Mouse (Mus musculus): ENCODE results near the gene Lrrc36. TPM values are rescaled to one million over a fixed set of nuclear protein-coding genes. Genes with fewer than 3 reads are reported as not detected.

Lrrc36 gene
- polyA plus RNA-seq, 1 experiment, result not detected

- WGBS, result 31% methylated on average over 5 of the region's 5 CpGs
- TF ChIP-seq CTCF (IDR thresholded peaks at IDR 0.05; ENCODE audit: extremely low read depth, insufficient read length, insufficient replicate concordance, low read depth, low read length), result no peak
- no peak for TF ChIP-seq POLR2A (IDR thresholded peaks at IDR 0.05; ENCODE audit: low read depth, low read length)
- Histone ChIP-seq H3K4me1 (ENCODE audit: control insufficient read depth, insufficient read depth, insufficient read length, low read length) (peaks cover 8% of the 10 kb centered on the region; the same call in 1 of the 2 replicates), H3K4me3 (ENCODE audit: low read depth, low read length) (no peak overlapping the region), H3K27me3 (ENCODE audit: control insufficient read depth, insufficient read depth, low read length) (0 out of 2 replicates have a peak, but pooled peaks cover 3% of the 10 kb centered on the region), H3K36me3 (ENCODE audit: control insufficient read depth, insufficient read depth, low read length) (no peaks in the 10 kb centered on the region), H3K27ac (ENCODE audit: insufficient read depth, low read depth, low read length) (peak overlapping the region; percentile 64; the same call in 1 of the 2 replicates)
Observed at GRCm38 (mm10) chr8:105437078-105437748, 23.8 kb downstream of the Lrrc36 start.

GRCm38 (mm10) chr8:105438865-105439264, 25.5 kb downstream of the Lrrc36 start:
- 62% methylated on average over 5 of the region's 5 CpGs for WGBS

GRCm38 (mm10) chr8:105441433-105441832, 28.1 kb downstream of the Lrrc36 start:
- WGBS, result 13% methylated on average over 6 of the region's 6 CpGs
- H3K27me3 ChIP-seq (ENCODE audit: control insufficient read depth, insufficient read depth, low read length), result 0 out of 2 replicates have a peak, but pooled peaks cover 3% of the 10 kb centered on the region
- H3K36me3 ChIP-seq (ENCODE audit: control insufficient read depth, insufficient read depth, low read length), result no peaks in the 10 kb centered on the region
- TF ChIP-seq CTCF (IDR thresholded peaks at IDR 0.05; ENCODE audit: extremely low read depth, insufficient read length, insufficient replicate concordance, low read depth, low read length) (peak; percentile 56; the same call in 1 of the 2 replicates), POLR2A (IDR thresholded peaks at IDR 0.05; ENCODE audit: low read depth, low read length) (no peak)
- peaks cover 8% of the 10 kb centered on the region; the same call in 1 of the 2 replicates for H3K4me1 ChIP-seq (ENCODE audit: control insufficient read depth, insufficient read depth, insufficient read length, low read length)
- H3K27ac ChIP-seq (ENCODE audit: insufficient read depth, low read depth, low read length), result no peak overlapping the region
- no peak overlapping the region for H3K4me3 ChIP-seq (ENCODE audit: low read depth, low read length)

More at GRCm38 (mm10) chr8:105438865-105439264, 25.5 kb downstream of the Lrrc36 start:
- Histone ChIP-seq H3K27me3 (ENCODE audit: control insufficient read depth, insufficient read depth, low read length) (0 out of 2 replicates have a peak, but pooled peaks cover 3% of the 10 kb centered on the region), H3K4me3 (ENCODE audit: low read depth, low read length) (no peak overlapping the region), H3K27ac (ENCODE audit: insufficient read depth, low read depth, low read length) (no peak overlapping the region), H3K4me1 (ENCODE audit: control insufficient read depth, insufficient read depth, insufficient read length, low read length) (peaks cover 8% of the 10 kb centered on the region; the same call in 1 of the 2 replicates), H3K36me3 (ENCODE audit: control insufficient read depth, insufficient read depth, low read length) (no peaks in the 10 kb centered on the region)
- TF ChIP-seq POLR2A (IDR thresholded peaks at IDR 0.05; ENCODE audit: low read depth, low read length) (no peak), CTCF (IDR thresholded peaks at IDR 0.05; ENCODE audit: extremely low read depth, insufficient read length, insufficient replicate concordance, low read depth, low read length) (peak; percentile 30; the same call in 1 of the 2 replicates)

GRCm38 (mm10) chr8:105442661-105443060, 29.3 kb downstream of the Lrrc36 start:
- Histone ChIP-seq H3K27me3 (ENCODE audit: control insufficient read depth, insufficient read depth, low read length) (0 out of 2 replicates have a peak, but pooled peaks cover 3% of the 10 kb centered on the region), H3K36me3 (ENCODE audit: control insufficient read depth, insufficient read depth, low read length) (no peaks in the 10 kb centered on the region), H3K4me3 (ENCODE audit: low read depth, low read length) (no peak overlapping the region), H3K27ac (ENCODE audit: insufficient read depth, low read depth, low read length) (no peak overlapping the region), H3K4me1 (ENCODE audit: control insufficient read depth, insufficient read depth, insufficient read length, low read length) (peaks cover 2% of the 10 kb centered on the region; the same call in 1 of the 2 replicates)
- 90% methylated on average over 5 of the region's 5 CpGs for WGBS
- TF ChIP-seq POLR2A (IDR thresholded peaks at IDR 0.05; ENCODE audit: low read depth, low read length) (no peak), CTCF (IDR thresholded peaks at IDR 0.05; ENCODE audit: extremely low read depth, insufficient read length, insufficient replicate concordance, low read depth, low read length) (no peak)

GRCm38 (mm10) chr8:105445296-105446126, 32.1 kb downstream of the Lrrc36 start:
- no peak for TF ChIP-seq CTCF (IDR thresholded peaks at IDR 0.05; ENCODE audit: extremely low read depth, insufficient read length, insufficient replicate concordance, low read depth, low read length)
- no peak for TF ChIP-seq POLR2A (IDR thresholded peaks at IDR 0.05; ENCODE audit: low read depth, low read length)
- no peaks in the 10 kb centered on the region for H3K4me1 ChIP-seq (ENCODE audit: control insufficient read depth, insufficient read depth, insufficient read length, low read length)
- WGBS, result 43% methylated on average over 11 of the region's 11 CpGs
- no peak overlapping the region for H3K27ac ChIP-seq (ENCODE audit: insufficient read depth, low read depth, low read length)
- H3K4me3 ChIP-seq (ENCODE audit: low read depth, low read length), result no peak overlapping the region
- H3K27me3 ChIP-seq (ENCODE audit: control insufficient read depth, insufficient read depth, low read length), result no peaks in the 10 kb centered on the region
- no peaks in the 10 kb centered on the region for H3K36me3 ChIP-seq (ENCODE audit: control insufficient read depth, insufficient read depth, low read length)

GRCm38 (mm10) chr8:105446127-105446552, 32.8 kb downstream of the Lrrc36 start:
- Histone ChIP-seq H3K4me3 (ENCODE audit: low read depth, low read length) (no peak overlapping the region), H3K27me3 (ENCODE audit: control insufficient read depth, insufficient read depth, low read length) (peaks cover 2% of the 10 kb centered on the region; the same call in 1 of the 2 replicates), H3K4me1 (ENCODE audit: control insufficient read depth, insufficient read depth, insufficient read length, low read length) (no peaks in the 10 kb centered on the region), H3K36me3 (ENCODE audit: control insufficient read depth, insufficient read depth, low read length) (no peaks in the 10 kb centered on the region), H3K27ac (ENCODE audit: insufficient read depth, low read depth, low read length) (no peak overlapping the region)
- WGBS, result 47% methylated on average over 4 of the region's 4 CpGs
- no peak for TF ChIP-seq CTCF (IDR thresholded peaks at IDR 0.05; ENCODE audit: extremely low read depth, insufficient read length, insufficient replicate concordance, low read depth, low read length)
- TF ChIP-seq POLR2A (IDR thresholded peaks at IDR 0.05; ENCODE audit: low read depth, low read length), result no peak
